Mouse (Mus musculus): ENCODE results near the gene Fam84b.

DNA sequence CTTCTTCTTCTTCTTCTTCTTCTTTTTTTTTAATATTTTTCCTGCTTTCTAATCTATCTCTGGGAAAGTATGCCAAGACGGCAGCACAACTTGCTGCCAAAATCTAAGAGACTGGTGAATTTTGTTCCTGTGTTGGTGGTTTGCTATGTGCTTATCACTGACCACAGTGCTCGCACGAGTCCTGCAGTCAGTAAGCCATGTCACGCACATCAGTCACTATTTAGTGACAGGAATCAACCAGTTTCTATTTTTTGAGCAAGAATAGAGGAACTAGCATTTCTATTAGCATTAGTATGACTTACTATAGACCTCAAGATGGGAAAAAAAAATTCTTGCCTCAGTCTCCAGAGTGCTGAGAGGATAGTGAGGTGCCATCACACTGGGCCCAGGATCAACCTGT lies 573 bp upstream of the Fam84b start:
- no peak for TF ChIP-seq POLR2A (IDR thresholded peaks at IDR 0.05; ENCODE audit: insufficient read length, low read depth)
- TF ChIP-seq USF1 (IDR thresholded peaks at IDR 0.05; ENCODE audit: low read depth) = no peak
- TF ChIP-seq MAX (IDR thresholded peaks at IDR 0.05; ENCODE audit: low read depth) = no peak
- TF ChIP-seq MYOG (IDR thresholded peaks at IDR 0.05; ENCODE audit: control insufficient read depth in 1 of 3, insufficient read depth in 1 of 3, insufficient read length in 2 of 3, low read depth in 2 of 3) = no peak
- no peak for TF ChIP-seq E2F4 (IDR thresholded peaks at IDR 0.05; ENCODE audit: insufficient read depth)
- TF ChIP-seq TCF12 (IDR thresholded peaks at IDR 0.05; ENCODE audit: insufficient read depth, poor library complexity, severe bottlenecking) = no peak
- TF ChIP-seq POLR2AphosphoS2 (IDR thresholded peaks at IDR 0.05; ENCODE audit: insufficient read length, low read depth) = no peak

All from myocyte (in vitro differentiated cells).